ENCODE assay signal across 8 mouse cellular contexts in genomic region chr19:5756991-5757636, GRCm38 (mm10). TPM values are rescaled to one million over a fixed set of nuclear protein-coding genes. Genes with fewer than 3 reads are reported as not detected.
A peak's percentile ranks its signal among the peaks of the same experiment; 100 is the strongest.
DNase-seq lines count a peak whose midpoint lies in the region; ATAC-seq and TF ChIP-seq lines count a peak whose summit lies in the region.

No protein-coding gene starts in this region.

- peak overlapping the region; percentile 51 for H3K4me2 ChIP-seq in forebrain, embryonic 13.5 days
- peak overlapping the region; percentile 42 for H3K4me2 ChIP-seq in intestine, embryonic 15.5 days (replicated peaks)

- H3K36me3 ChIP-seq in forebrain, embryonic 13.5 days (ENCODE audit: poor library complexity, severe bottlenecking): peaks cover 49% of the 10 kb centered on the region
- peaks cover 46% of the 10 kb centered on the region for H3K36me3 ChIP-seq in intestine, embryonic 15.5 days

- 22% methylated on average over 30 of the region's 36 CpGs for WGBS in forebrain, embryonic 13.5 days
- WGBS in intestine, embryonic 15.5 days: 32% methylated on average over 36 of the region's 36 CpGs

- no peaks in the 10 kb centered on the region for H3K9me3 ChIP-seq in forebrain, embryonic 13.5 days (replicated peaks)
- no peaks in the 10 kb centered on the region for H3K9me3 ChIP-seq in intestine, embryonic 15.5 days

- H3K4me3 ChIP-seq in layer of hippocampus, adult 2 months: 0 out of 2 replicates have a peak overlapping the region, but pooled peaks have one; percentile 23
- peak overlapping the region; percentile 15 for H3K4me3 ChIP-seq in forebrain, embryonic 13.5 days
- 0 out of 2 replicates have a peak overlapping the region, but pooled peaks have one; percentile 10 for H3K4me3 ChIP-seq in intestine, embryonic 15.5 days (replicated peaks)

- peaks cover 12% of the 10 kb centered on the region for H3K4me1 ChIP-seq in forebrain, embryonic 13.5 days
- H3K4me1 ChIP-seq in intestine, embryonic 15.5 days (replicated peaks): peaks cover 11% of the 10 kb centered on the region

- no peak overlapping the region; the same call in 1 of the 2 replicates for H3K27ac ChIP-seq in layer of hippocampus, adult 2 months
- H3K27ac ChIP-seq in forebrain, embryonic 13.5 days: no peak overlapping the region
- no peak overlapping the region for H3K27ac ChIP-seq in intestine, embryonic 15.5 days

- TF ChIP-seq CTCF in layer of hippocampus, adult 2 months (conservative IDR thresholded peaks at IDR 0.05): no peak

- H3K9ac ChIP-seq in forebrain, embryonic 13.5 days: peak overlapping the region; percentile 56
- H3K9ac ChIP-seq in intestine, embryonic 15.5 days: 0 out of 2 replicates have a peak overlapping the region, but pooled peaks have one; percentile 23

- H3K27me3 ChIP-seq in forebrain, embryonic 13.5 days: peaks cover 59% of the 10 kb centered on the region
- peaks cover 25% of the 10 kb centered on the region for H3K27me3 ChIP-seq in intestine, embryonic 15.5 days (replicated peaks)

- DNase-seq in layer of hippocampus, adult 2 months (ENCODE audit: low spot score in 2 of 2): no peak
- DNase-seq in layer of hippocampus, postnatal 36 days: no peak
- peak; percentile 40 for DNase-seq in neural tube, embryonic 10.5 days (ENCODE audit: extremely low spot score, low spot score)
- no peak for DNase-seq in gastrocnemius, postnatal 25 days
- DNase-seq in spleen, postnatal 14 days (ENCODE audit: low spot score in 2 of 2): no peak

- ATAC-seq in forebrain, embryonic 13.5 days: peak; percentile 43
- peak; percentile 19 for ATAC-seq in intestine, embryonic 15.5 days
- no peak for ATAC-seq in megakaryocyte progenitor cell, adult 5-6 weeks (replicated peaks; ENCODE audit: poor library complexity)

RNA-seq across cellular contexts. Expression of gene Scyl1, which starts 14.1 kb away (rescaled TPM):
- 10 to 100 TPM; 74.1 to 80.9 TPM for total RNA-seq in layer of hippocampus, adult 2 months (2021)
- 10 to 100 TPM; 75.6 to 75.9 TPM for total RNA-seq in layer of hippocampus, postnatal 36 days (2021)
- 56.4 and 62.6 TPM in 2 replicates for polyA plus RNA-seq in forebrain, embryonic 13.5 days (2015; fragmentation: Nextera tagmentation; extraction: Ambion mirVana)
- 60.6 and 60.9 TPM in 2 replicates for polyA plus RNA-seq in intestine, embryonic 15.5 days (2015; fragmentation: Nextera tagmentation; extraction: Ambion mirVana)
- total RNA-seq in megakaryocyte progenitor cell, adult 5-6 weeks (2015): 15.7 and 19.9 TPM in 2 replicates
- 23.9 and 28.2 TPM in 2 replicates for total RNA-seq in megakaryocyte progenitor cell, adult 5-6 weeks (2017)
- 10 to 100 TPM; 62.2 to 62.8 TPM for total RNA-seq in gastrocnemius, postnatal 25 days (2021)

RNA-seq across cellular contexts. Expression of gene Ltbp3, which starts 16.4 kb away (rescaled TPM):
- 10 to 100 TPM; 23.8 to 30.0 TPM for total RNA-seq in layer of hippocampus, adult 2 months (2021)
- 10 to 100 TPM; 24.9 to 28.0 TPM for total RNA-seq in layer of hippocampus, postnatal 36 days (2021)
- polyA plus RNA-seq in forebrain, embryonic 13.5 days (2015; fragmentation: Nextera tagmentation; extraction: Ambion mirVana): 8.3 and 13.1 TPM in 2 replicates
- polyA plus RNA-seq in intestine, embryonic 15.5 days (2015; fragmentation: Nextera tagmentation; extraction: Ambion mirVana): 20.7 and 21.7 TPM in 2 replicates
- 6.1 and 7.6 TPM in 2 replicates for total RNA-seq in megakaryocyte progenitor cell, adult 5-6 weeks (2015)
- total RNA-seq in megakaryocyte progenitor cell, adult 5-6 weeks (2017): 2.7 and 5.6 TPM in 2 replicates
- 10 to 100 TPM; 45.7 to 49.6 TPM for total RNA-seq in gastrocnemius, postnatal 25 days (2021)

RNA-seq across cellular contexts. Expression of gene Fam89b, which starts 27.7 kb away (rescaled TPM):
- total RNA-seq in layer of hippocampus, adult 2 months (2021): 10 to 100 TPM; 26.5 to 29.4 TPM
- 10 to 100 TPM; 24.1 to 29.4 TPM for total RNA-seq in layer of hippocampus, postnatal 36 days (2021)
- polyA plus RNA-seq in forebrain, embryonic 13.5 days (2015; fragmentation: Nextera tagmentation; extraction: Ambion mirVana): 199 and 204 TPM in 2 replicates
- polyA plus RNA-seq in intestine, embryonic 15.5 days (2015; fragmentation: Nextera tagmentation; extraction: Ambion mirVana): 68.7 and 69.6 TPM in 2 replicates
- 40.5 and 42.3 TPM in 2 replicates for total RNA-seq in megakaryocyte progenitor cell, adult 5-6 weeks (2015)
- 20.3 and 22.9 TPM in 2 replicates for total RNA-seq in megakaryocyte progenitor cell, adult 5-6 weeks (2017)
- total RNA-seq in gastrocnemius, postnatal 25 days (2021): 10 to 100 TPM; 24.7 to 24.9 TPM

RNA-seq across cellular contexts. Expression of gene Ehbp1l1, which starts 31.0 kb away (rescaled TPM):
- total RNA-seq in layer of hippocampus, adult 2 months (2021): 10 to 100 TPM; 11.8 to 17.7 TPM
- 10 to 100 TPM; 13.7 to 14.2 TPM for total RNA-seq in layer of hippocampus, postnatal 36 days (2021)
- 5.3 and 6.7 TPM in 2 replicates for polyA plus RNA-seq in forebrain, embryonic 13.5 days (2015; fragmentation: Nextera tagmentation; extraction: Ambion mirVana)
- polyA plus RNA-seq in intestine, embryonic 15.5 days (2015; fragmentation: Nextera tagmentation; extraction: Ambion mirVana): 38.6 and 40.1 TPM in 2 replicates
- total RNA-seq in megakaryocyte progenitor cell, adult 5-6 weeks (2015): 7.9 and 8.1 TPM in 2 replicates
- 27.2 and 30.3 TPM in 2 replicates for total RNA-seq in megakaryocyte progenitor cell, adult 5-6 weeks (2017)
- 100 to 1,000 TPM; 241 to 266 TPM for total RNA-seq in gastrocnemius, postnatal 25 days (2021)

RNA-seq across cellular contexts. Expression of gene Kcnk7, which starts 52.9 kb away (rescaled TPM):
- total RNA-seq in layer of hippocampus, adult 2 months (2021): under 1 TPM in 1 of 2 experiments, not detected in 1; 0.36 TPM
- total RNA-seq in layer of hippocampus, postnatal 36 days (2021): not detected
- 0.31 and 0.32 TPM in 2 replicates for polyA plus RNA-seq in forebrain, embryonic 13.5 days (2015; fragmentation: Nextera tagmentation; extraction: Ambion mirVana)
- 0.29 and 0.43 TPM in 2 replicates for polyA plus RNA-seq in intestine, embryonic 15.5 days (2015; fragmentation: Nextera tagmentation; extraction: Ambion mirVana)
- total RNA-seq in megakaryocyte progenitor cell, adult 5-6 weeks (2015): not detected in 2 replicates
- total RNA-seq in megakaryocyte progenitor cell, adult 5-6 weeks (2017): 0.14 TPM in 1 of 2 replicates, not detected in the other
- total RNA-seq in gastrocnemius, postnatal 25 days (2021): not detected
